Mouse (Mus musculus): ENCODE data around the gene Gtf3c6.

DNA sequence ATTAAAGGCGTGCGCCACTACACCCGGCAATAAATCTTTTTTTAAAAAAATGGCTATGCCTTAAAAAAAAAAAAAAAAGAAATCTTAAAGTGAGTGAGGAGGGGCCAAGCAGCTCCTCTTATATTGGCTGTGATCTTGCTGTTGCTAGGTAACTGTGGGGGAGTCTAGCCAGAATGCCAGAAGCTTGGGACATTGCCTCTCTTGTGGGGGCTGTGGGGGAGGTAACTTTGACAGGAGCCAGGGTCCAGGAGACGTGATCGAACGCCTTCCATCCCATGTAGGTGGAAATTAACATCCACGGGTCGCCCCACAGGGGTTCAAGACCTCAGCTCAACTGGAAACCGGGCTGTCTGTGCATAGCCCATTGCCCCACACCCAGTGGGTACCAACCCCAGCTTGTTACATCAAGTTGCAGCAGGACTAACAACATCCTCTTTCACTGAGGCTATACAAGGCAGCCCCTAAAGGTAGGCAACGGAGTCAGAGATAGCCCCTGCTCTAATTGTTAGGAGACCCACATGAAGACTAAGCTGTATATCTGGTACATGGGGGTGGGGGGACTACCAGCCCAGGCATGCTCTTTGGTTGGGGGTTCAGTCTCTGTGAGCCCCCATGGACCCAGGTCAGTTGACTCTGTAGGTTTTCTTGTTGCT, 26.4 kb upstream of the Gtf3c6 start:
- no peak for TF ChIP-seq CTCF (IDR thresholded peaks at IDR 0.05; ENCODE audit: control insufficient read depth, insufficient read depth, insufficient replicate concordance, low read depth, low read length)
- TF ChIP-seq POLR2A (IDR thresholded peaks at IDR 0.05; ENCODE audit: control insufficient read depth, low read depth, low read length) = no peak
